Mouse (Mus musculus) hindbrain, embryonic 16.5 days (tissue): ENCODE data around the gene Gprasp2. TPM values are rescaled to one million over a fixed set of nuclear protein-coding genes. Genes with fewer than 3 reads are reported as not detected.
A peak's percentile ranks its signal among the peaks of the same experiment; 100 is the strongest.
"Not testable (repeated sequence)": the region's sequence is repeated elsewhere in the genome, so short reads cannot be mapped to it uniquely, and the experiment has no call there.

Source experiments
- ATAC-seq: fragments of 200-750 bp; cut with Nextera tagmentation; 2 replicates; pipeline ENCODE4 v1.8.0; 2017; ENCODE audit warnings: moderate TSS enrichment, moderate library complexity
- H3K27ac ChIP-seq: fragments of 300-500 bp; sonication (generic); 2 replicates; pipeline ENCODE4 v1.5.1; 2014; ENCODE audit warnings: low read depth, mild to moderate bottlenecking, control low read depth, low read length, moderate library complexity
- H3K27me3 ChIP-seq: fragments of 300-500 bp; sonication (generic); replicated peaks from 2 replicates; pipeline ENCODE4 v1.6.1; 2014; ENCODE audit warnings: low read length; ENCODE audit not compliant: control insufficient read depth, insufficient read depth
- H3K36me3 ChIP-seq: fragments of 300-500 bp; sonication (generic); 2 replicates; pipeline ENCODE4 v1.6.1; 2014; ENCODE audit warnings: mild to moderate bottlenecking, low read length, moderate library complexity, mixed read lengths; ENCODE audit not compliant: control insufficient read depth, insufficient read depth
- H3K4me1 ChIP-seq: fragments of 300-500 bp; sonication (generic); 2 replicates; pipeline ENCODE4 v1.6.1; 2014; ENCODE audit warnings: low read depth, low read length; ENCODE audit not compliant: control insufficient read depth, insufficient read depth
- H3K4me2 ChIP-seq: fragments of 300-500 bp; sonication (generic); 2 replicates; pipeline ENCODE4 v1.6.1; 2014; ENCODE audit warnings: mild to moderate bottlenecking, low read length, control low read depth, moderate library complexity
- H3K4me3 ChIP-seq: fragments of 300-500 bp; sonication (generic); 2 replicates; pipeline ENCODE4 v1.5.1; 2014; ENCODE audit warnings: mild to moderate bottlenecking, low read length, control low read depth, moderate library complexity
- H3K9ac ChIP-seq: fragments of 300-500 bp; sonication (generic); 2 replicates; pipeline ENCODE4 v1.6.1; 2014; ENCODE audit warnings: low read depth, mild to moderate bottlenecking, control low read depth, low read length, moderate library complexity
- H3K9me3 ChIP-seq: fragments of 300-500 bp; sonication (generic); 2 replicates; pipeline ENCODE4 v1.6.1; 2014; ENCODE audit warnings: mild to moderate bottlenecking, low read length, moderate library complexity; ENCODE audit not compliant: control insufficient read depth
- WGBS: fragments of 180-500 bp; shearing (Covaris S2); extraction: QIAGEN DNeasy Blood & Tissue Kit; methylation state at CpG from one replicate; pipeline ENCODE4 v1.1.7; 2014; 5-methylcytosine and 5-hydroxymethylcytosine counted together
- polyA plus RNA-seq: library from polyadenylated mRNA; unstranded; fragments of >200 nt; fragmentation: Nextera tagmentation; extraction: Ambion mirVana; gene quantifications from 2 replicates; pipeline ENCODE4 v1.2.1, GENCODE M21; 2015

Gprasp2 gene
- 238 and 242 TPM in 2 replicates for polyA plus RNA-seq

DNA sequence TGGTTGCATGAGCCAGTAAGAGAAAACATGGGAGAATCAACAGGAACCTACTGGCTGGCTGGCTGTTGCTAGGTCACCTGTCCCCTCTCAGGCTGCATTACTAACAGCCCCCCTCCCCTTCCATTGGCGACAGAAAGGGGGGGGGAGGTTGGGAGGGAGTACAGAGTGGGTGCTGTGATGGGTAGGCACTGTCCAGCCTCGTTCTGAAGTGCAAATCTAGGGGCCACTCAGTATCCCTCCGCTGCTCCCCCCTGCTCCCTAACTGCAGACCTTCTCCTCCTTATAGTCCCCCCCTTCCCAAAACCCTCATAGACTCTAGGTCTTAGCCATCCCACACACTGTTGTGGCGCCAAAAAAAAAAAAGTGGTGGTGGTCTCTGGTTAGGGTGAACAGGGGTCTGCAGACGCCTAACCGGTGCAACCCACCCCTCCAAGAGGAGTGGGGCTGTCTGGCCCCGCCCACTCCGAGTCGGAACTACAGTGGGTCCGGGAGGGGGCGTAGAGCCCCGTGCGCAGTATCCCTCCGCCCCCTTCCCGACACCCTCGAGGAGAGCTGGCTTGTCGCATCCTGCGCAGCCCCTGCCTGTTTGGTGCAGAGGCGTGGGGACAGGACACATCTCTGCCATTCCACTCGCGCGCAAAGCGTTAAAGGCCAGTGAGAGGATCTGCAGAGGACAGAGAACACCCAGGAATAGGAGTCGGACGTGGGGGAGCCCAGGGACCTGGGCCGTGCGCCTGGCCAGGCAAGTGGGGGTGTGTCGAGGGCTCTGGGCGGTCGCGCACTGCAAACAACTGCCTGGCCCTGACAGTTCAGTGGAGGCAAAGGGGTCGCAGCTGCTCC, at the start of gene Gprasp2:
Gene Gprasp2, plus strand, starts transcription at position 514 of the 840 bp plus-strand sequence.
- not testable (repeated sequence) for H3K4me1 ChIP-seq, H3K36me3 ChIP-seq, H3K27me3 ChIP-seq, H3K9me3 ChIP-seq
- peak within 1 kb of the TSS; percentile 55 for H3K4me2 ChIP-seq
- H3K9ac ChIP-seq, result peak within 1 kb of the TSS; percentile 79
- peak; percentile 92 for ATAC-seq
- H3K4me3 ChIP-seq, result peak within 1 kb of the TSS; percentile 59
- WGBS, result 21% methylated on average over 22 of the region's 32 CpGs
- peak within 1 kb of the TSS; percentile 72 for H3K27ac ChIP-seq

DNA sequence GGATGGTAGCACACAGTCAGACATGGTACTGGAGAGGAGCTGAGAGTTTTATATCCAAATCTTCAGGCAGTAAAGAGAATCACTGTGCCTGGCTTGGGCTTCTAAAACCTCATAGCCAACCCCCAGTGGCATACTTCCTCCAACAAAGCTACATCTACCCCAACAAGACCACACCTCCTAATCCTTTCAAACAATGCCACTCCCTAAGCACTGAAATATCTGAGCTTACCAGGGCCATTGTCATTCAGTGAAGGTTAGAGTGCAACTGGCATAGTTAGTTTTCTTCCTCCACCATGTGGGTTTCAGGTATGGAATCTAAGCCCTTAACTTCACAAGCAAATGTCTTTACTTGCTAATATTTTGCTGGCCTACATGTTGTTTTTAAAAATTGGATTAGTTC, 47.3 kb upstream of the Gprasp2 start:
- no peak for ATAC-seq
- Histone ChIP-seq H3K27ac (no peak overlapping the region), H3K9me3 (no peaks in the 10 kb centered on the region), H3K36me3 (no peaks in the 10 kb centered on the region), H3K4me1 (no peaks in the 10 kb centered on the region), H3K27me3 (no peaks in the 10 kb centered on the region), H3K4me2 (no peak overlapping the region), H3K4me3 (no peak overlapping the region), H3K9ac (no peak overlapping the region)

DNA sequence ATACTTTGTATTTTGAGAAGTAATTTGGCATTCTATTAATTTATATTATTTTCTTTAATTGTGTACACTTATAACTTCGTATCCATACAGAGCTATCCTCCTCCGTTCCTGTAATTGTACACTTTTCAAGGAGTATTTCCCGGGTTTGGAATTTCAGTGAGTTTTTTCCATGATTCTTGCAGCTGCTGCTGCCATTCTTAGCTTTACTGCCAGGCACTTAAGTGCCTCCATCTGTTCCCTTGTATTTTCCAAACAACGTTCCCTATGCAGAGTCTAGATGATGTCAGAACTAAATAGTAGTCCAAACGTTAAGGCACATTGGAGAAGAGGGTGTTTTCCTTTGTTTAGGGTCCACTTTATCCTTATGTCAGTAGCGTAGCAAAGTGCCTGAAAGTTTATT, 46.5 kb upstream of the Gprasp2 start:
- WGBS, result 81% methylated on average over 6 of the region's 6 CpGs

DNA sequence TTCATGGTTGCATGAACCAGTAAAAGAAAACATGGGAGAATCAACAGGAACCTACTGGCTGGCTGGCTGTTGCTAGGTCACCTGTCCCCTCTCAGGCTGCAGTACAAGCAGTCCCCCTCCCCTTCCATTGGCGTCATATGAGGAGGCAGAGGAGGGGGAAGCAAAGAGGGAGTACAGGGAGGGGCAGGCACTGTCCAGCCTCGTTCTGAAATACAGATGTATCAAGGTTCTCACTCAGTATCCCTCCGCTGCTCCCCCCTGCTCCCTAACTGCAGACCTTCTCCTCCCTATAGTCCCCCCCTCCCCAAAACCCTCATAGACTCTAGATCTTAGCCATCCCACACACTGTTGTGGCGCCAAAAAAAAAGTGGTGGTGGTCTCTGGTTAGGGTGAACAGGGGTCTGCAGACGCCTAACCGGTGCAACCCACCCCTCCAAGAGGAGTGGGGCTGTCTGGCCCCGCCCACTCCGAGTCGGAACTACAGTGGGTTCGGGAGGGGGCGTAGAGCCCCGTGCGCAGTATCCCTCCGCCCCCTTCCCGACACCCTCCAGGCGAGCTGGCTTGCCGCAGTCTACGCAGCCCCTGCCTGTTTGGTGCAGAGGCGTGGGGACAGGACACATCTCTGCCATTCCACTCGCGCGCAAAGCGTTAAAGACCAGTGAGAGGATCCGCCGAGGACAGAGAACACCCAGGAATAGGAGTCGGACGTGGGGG, 43.1 kb upstream of the Gprasp2 start:
- not testable (repeated sequence) for H3K9me3 ChIP-seq, H3K27me3 ChIP-seq, H3K36me3 ChIP-seq, H3K4me1 ChIP-seq
- WGBS, result 29% methylated on average over 17 of the region's 27 CpGs
- Histone ChIP-seq H3K4me3 (peak overlapping the region; percentile 59), H3K27ac (peak overlapping the region; percentile 83), H3K4me2 (peak overlapping the region; percentile 46), H3K9ac (peak overlapping the region; percentile 80)
- ATAC-seq, result peak; percentile 91

More for the DNA sequence above, 46.5 kb upstream of the Gprasp2 start:
- H3K4me3 ChIP-seq, result no peak overlapping the region
- H3K27me3 ChIP-seq, result no peaks in the 10 kb centered on the region
- H3K36me3 ChIP-seq, result no peaks in the 10 kb centered on the region
- H3K9ac ChIP-seq, result no peak overlapping the region
- no peak for ATAC-seq
- no peak overlapping the region for H3K27ac ChIP-seq
- no peak overlapping the region for H3K4me2 ChIP-seq
- H3K4me1 ChIP-seq, result no peaks in the 10 kb centered on the region
- no peaks in the 10 kb centered on the region for H3K9me3 ChIP-seq

DNA sequence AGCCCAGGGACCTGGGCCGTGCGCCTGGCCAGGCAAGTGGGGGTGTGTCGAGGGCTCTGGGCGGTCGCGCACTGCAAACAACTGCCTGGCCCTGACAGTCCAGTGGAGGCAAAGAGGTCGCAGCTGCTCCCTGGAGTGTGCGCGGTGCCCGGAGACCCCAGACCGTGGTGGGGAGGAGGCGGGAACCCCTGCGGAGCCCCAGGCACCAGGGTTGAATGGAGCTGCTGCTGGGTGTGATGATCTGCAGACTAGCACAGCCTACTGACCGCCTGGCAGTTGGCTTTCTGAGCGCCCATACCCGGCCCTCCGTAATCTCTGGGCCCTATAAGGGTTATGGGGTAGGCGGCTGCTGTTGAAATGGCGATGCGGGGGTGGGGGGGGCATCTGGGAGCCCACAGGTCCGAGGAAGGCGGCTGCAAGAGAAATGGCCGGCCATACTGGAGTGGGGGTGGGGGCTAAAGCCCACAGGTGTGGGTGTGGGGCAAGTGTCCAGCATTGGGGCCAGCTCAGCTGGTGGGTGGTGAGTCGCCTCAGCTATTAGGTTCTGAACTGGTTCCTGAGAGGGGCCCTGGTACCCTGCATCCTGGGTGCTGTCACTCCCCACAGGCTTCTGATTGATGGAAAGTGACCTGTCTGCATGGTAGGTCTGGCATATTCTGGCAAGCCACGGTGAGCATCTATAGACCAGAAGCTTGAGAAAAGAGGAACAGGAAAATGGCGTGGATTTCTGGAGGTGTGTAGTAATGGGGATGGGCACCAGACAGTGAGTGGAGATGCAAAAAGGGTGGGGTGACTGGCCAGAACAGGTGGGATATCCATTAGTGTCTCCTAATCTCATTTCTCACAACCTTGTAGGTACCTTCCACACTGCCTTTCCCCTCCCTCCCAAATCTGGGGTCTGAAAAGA, 42.3 kb upstream of the Gprasp2 start:
- Histone ChIP-seq H3K4me2 (peak overlapping the region; percentile 52), H3K9ac (peak overlapping the region; percentile 80), H3K4me3 (peak overlapping the region; percentile 59), H3K27ac (peak overlapping the region; percentile 83)
- not testable (repeated sequence) for H3K4me1 ChIP-seq, H3K27me3 ChIP-seq, H3K9me3 ChIP-seq, H3K36me3 ChIP-seq
- ATAC-seq, result peak; percentile 73
- WGBS, result 14% methylated on average over 12 of the region's 26 CpGs

DNA sequence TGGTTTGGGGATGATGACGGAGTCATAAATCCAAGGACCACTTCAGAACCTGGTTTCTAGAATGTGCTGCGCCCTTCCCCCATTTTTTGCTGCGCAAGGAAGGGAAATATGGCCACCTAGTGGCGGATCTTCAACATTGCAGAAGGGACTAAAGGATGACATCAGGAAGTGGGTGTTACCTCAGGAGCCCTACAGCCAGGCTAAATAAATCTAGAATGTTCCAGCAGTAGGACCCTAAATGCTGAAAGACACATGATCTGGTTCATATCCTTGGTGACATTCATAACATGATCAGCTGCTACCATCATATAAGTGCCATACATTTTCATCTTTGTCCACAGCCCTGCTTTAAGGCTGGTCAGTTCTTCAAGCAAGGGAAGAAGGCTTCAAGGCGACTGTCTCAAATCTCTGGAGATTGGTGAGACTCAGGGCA, 41.6 kb upstream of the Gprasp2 start, which contains the start of gene Bhlhb9:
Gene Bhlhb9, plus strand, starts transcription at position 383 of the 433 bp plus-strand sequence.
- H3K27me3 ChIP-seq, H3K36me3 ChIP-seq, H3K4me1 ChIP-seq, H3K9me3 ChIP-seq: not testable (repeated sequence)
- 0% methylated on average over 1 of the region's 5 CpGs for WGBS
- Histone ChIP-seq H3K27ac (peak within 1 kb of the TSS; percentile 83), H3K4me2 (peak within 1 kb of the TSS; percentile 52), H3K4me3 (peak within 1 kb of the TSS; percentile 59), H3K9ac (peak within 1 kb of the TSS; percentile 80)
- peak; percentile 13 for ATAC-seq

DNA sequence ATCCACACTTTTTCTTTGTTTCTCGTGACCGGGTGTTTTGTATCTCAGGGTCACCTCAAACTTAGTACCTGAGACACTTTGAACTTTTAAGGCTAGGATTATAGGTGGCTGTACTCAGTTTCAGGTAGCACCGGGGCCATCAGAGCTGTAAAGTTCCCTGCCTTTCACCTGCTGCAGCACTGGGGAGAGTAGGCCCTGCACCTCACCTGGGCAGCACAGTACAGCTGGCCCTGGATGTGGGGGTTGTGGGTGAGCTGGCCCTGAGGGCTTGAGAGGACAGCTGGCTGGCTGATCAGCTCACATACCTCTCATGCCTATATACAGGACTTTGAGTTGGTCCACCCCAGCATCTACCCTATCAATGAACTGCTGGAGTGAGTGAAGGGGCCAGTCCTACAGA, 34.7 kb upstream of the Gprasp2 start:
- Histone ChIP-seq H3K36me3 (no peaks in the 10 kb centered on the region), H3K9me3 (no peaks in the 10 kb centered on the region), H3K27ac (no peak overlapping the region), H3K4me1 (no peaks in the 10 kb centered on the region), H3K4me3 (no peak overlapping the region), H3K9ac (no peak overlapping the region), H3K4me2 (no peak overlapping the region), H3K27me3 (no peaks in the 10 kb centered on the region)
- WGBS, result 86% methylated on average over 3 of the region's 3 CpGs
- no peak for ATAC-seq

DNA sequence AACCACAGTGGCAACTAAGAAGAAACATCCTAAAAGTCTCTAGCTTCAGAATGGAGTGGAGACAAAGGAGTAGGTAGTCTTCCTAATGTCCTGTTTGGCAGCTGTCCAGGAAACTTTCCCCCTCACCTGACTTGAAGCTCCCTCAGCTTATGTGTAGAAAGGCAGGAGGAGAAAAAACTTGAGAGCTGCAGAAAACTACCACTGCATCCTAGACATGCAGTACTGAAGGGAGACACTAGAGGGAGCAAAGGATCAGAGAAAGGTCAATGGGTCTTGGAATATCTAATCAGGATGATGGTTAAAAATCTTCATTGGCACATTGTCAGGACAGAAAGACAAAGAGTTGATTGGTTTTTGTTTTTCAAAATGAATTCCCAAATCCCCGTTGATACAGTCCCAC, 33.1 kb upstream of the Gprasp2 start:
- H3K9me3 ChIP-seq, result no peaks in the 10 kb centered on the region
- 14% methylated on average over 1 of the region's 1 CpGs for WGBS
- H3K9ac ChIP-seq, result no peak overlapping the region
- ATAC-seq, result peak; percentile 60
- H3K36me3 ChIP-seq, result no peaks in the 10 kb centered on the region
- no peak overlapping the region for H3K27ac ChIP-seq
- H3K4me1 ChIP-seq, result no peaks in the 10 kb centered on the region
- no peaks in the 10 kb centered on the region for H3K27me3 ChIP-seq
- H3K4me2 ChIP-seq, result no peak overlapping the region
- no peak overlapping the region for H3K4me3 ChIP-seq
